Mouse (Mus musculus) left cerebral cortex, adult 2 months (tissue): ENCODE measurements around the gene 9130213A22Rik. TPM values are rescaled to one million over a fixed set of nuclear protein-coding genes. Genes with fewer than 3 reads are reported as not detected.
A peak's percentile ranks its signal among the peaks of the same experiment; 100 is the strongest.

Source experiments
- DNase-seq, 2 experiments: peaks; one replicate each; pipeline ENCODE4 v3.0.0; 2021 to 2022; ENCODE audit warnings: low spot score in 2 of 2, mixed read lengths in 1 of 2; ENCODE audit errors: extremely low spot score in 1 of 2
- H3K27ac ChIP-seq: fragments of 200-600 bp; 2 replicates; pipeline ENCODE4 v1.8.1; 2022
- H3K4me3 ChIP-seq: fragments of 200-600 bp; 2 replicates; pipeline ENCODE4 v1.8.1; 2022
- CTCF ChIP-seq: fragments of 200-600 bp; IDR thresholded peaks from 2 replicates; pipeline ENCODE4 v1.8.1; 2022; ENCODE audit warnings: antibody characterized with exemption, mild to moderate bottlenecking, moderate library complexity
- intact Hi-C: fragments of 180-260 bp; cut with DNase I; formaldehyde crosslinking; loops from one replicate; pipeline ENCODE4 v1.15.1; 2025
- total RNA-seq, 2 experiments: library from RNA; stranded (reverse); gene quantifications; 2 replicates each; pipeline ENCODE4 v1.2.3; 2021

9130213A22Rik gene
- total RNA-seq, 2 experiments from 2014 or later, result 1.3 to 1.4 TPM

DNA sequence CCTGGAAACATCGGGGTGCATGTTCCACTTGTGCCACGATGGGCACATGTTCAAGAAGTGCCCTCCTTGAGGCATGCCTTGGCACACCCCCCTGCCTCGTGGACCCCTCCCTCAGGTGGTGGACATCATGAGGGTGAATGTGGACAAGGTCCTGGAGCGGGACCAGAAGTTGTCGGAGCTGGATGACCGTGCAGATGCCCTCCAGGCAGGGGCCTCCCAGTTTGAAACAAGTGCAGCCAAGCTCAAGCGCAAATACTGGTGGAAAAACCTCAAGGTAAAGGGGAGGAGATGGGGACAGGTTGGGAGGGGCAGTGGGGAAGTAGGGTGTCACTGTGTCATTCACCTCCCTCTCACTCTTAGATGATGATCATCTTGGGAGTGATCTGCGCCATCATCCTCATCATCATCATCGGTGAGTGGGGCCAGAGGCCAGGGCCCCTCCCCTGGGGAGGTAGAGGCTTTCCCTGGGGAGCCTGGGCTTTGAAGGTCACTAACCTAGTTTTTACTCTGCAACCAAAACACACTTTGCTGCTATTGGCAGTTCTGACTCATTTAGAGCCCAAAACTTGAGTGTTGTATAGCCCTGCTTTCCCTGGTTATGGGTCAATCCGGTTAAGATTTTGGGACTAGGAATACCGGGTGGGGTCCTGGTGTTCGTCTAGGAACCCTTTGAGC lies 32.6 kb downstream of the 9130213A22Rik start:
- no peak for DNase-seq
- Histone ChIP-seq H3K4me3 (peak overlapping the region; percentile 98), H3K27ac (peak overlapping the region; percentile 100)
- TF ChIP-seq CTCF, result no peak
- intact Hi-C loops, result no loop called here

DNA sequence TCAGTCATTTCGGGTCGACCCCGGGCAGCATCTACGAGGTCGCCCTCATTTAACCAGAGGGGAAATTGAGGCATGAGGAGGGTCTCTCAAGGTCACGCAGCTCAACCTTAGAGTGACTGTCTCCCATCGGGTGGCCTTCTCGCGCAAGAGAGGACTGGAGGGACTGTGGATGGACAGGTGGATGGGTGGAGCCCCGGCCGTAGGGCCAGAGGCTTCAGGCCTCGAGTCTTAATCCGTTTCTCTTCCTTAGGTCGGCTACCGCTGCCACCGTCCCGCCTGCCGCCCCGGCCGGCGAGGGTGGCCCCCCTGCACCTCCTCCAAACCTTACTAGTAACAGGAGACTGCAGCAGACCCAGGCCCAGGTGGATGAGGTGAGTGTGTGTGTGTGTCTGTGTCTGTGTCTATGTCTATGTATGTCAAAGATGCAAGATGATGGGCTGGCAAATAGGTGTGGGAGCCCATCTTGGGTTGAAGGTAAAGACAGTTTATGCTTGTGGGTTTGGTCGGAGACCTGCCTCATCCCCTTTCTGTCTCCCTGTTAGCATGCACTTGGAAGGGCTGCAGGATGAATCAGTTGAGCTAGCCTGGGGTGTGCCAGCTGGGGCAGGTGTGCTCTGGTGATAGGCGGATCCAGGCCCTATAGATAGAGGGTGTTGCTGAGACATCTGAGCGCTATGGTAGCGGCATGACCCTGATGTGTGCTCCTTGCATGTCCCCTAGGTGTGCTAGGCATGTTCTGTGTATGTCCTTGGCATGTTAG lies 33.4 kb downstream of the 9130213A22Rik start:
- intact Hi-C loops, result loop anchor here (1.0 kb wide), 1 partner anchor 16 kb away; no protein-coding TSS in a partner anchor
- DNase-seq, result peak in 1 of 2 experiments; percentile 20
- Histone ChIP-seq H3K4me3 (peak overlapping the region; percentile 98), H3K27ac (peak overlapping the region; percentile 100)
- no peak for TF ChIP-seq CTCF

DNA sequence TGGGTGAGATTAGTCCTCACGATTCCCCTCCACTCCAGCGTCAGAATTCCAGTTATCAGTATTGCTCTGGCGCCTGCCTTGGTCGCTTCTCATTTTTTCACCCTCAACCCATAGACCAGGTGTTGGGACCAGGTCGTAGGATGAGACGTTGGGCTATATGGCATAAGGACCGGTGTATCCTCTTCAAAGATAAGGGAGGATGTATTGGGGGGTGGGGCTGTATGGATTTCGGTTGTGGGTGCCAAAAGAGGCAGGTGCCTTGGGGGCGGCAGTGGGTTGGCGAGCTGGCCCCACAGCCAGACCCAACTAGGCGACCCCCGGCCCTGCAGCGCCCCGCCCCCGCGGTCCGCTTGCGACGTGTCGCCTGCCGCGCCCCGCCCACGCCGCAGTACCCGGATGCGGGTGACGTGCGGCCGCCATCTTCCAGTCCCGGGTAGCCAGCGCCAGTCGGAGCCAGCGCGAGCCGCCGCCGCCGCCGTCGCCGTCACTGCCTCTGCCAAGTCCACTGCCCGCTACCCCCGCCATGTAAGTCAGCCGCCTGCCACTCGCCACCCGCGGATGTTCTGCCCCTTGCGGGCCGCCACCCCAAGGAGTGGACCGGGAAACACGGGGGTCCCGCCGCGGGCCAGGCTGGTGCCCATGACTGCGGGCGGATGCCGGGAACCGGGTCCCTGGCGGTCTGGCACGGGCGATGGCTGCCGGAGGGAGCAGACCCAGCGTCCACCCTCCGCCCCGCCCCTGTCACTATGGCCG lies 34.1 kb downstream of the 9130213A22Rik start, which contains the start of gene Vamp2:
TSS of gene Vamp2 (plus strand) at position 388 of the 753 bp plus-strand sequence.
- H3K27ac ChIP-seq, result peak within 1 kb of the TSS; percentile 100
- no peak for TF ChIP-seq CTCF
- intact Hi-C loops, result loop anchor here (1.0 kb wide), 1 partner anchor 15 kb away; no protein-coding TSS in a partner anchor
- peak within 1 kb of the TSS; percentile 98 for H3K4me3 ChIP-seq
- DNase-seq, result peak; percentile 95 to 96

DNA sequence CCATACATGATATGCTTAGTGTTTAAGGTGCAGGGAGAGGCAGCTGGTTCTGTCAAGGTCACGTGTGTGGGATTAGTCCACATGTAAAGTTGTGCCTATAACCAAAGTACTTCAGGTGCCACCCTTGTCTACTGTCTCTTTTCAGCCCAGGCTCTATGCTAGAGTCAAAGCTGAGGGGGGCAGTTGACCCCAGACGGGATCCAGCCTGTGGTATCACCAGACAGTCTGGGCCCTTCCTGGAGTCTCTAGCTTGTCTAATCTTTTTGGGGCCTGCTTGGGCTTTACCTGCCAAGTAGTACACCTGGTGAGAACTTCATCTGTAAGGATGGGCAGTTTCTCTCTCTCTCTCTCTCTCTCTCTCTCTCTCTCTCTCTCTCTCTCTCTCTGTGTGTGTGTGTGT lies 34.8 kb downstream of the 9130213A22Rik start:
- no peak for TF ChIP-seq CTCF
- peak overlapping the region; percentile 78 for H3K27ac ChIP-seq
- intact Hi-C loops, result no loop called here
- H3K4me3 ChIP-seq, result no peak overlapping the region
- DNase-seq, result no peak

DNA sequence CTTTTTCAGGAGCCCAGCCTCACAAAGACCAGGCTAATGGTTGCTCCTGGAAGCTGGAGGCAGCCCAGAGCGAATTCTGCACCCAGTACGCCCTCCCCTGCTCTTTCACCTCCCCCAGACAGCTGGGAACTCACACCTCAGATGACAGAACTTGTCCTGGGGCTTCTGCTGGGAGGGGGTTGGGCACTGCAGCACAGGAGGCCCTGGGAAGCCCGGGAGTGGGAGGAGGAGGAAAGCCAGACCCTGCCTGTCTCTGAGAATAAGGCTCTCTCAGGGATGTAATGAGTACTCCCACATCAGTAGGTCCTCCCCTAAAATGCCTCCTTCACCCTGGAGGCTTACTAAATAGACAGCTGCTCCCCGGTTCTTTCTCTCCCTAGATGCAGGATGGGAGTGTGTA lies 35.3 kb downstream of the 9130213A22Rik start:
- H3K27ac ChIP-seq, result peak overlapping the region; percentile 78
- peak; percentile 32 to 54 for DNase-seq
- TF ChIP-seq CTCF, result no peak
- H3K4me3 ChIP-seq, result no peak overlapping the region
- intact Hi-C loops, result no loop called here

DNA sequence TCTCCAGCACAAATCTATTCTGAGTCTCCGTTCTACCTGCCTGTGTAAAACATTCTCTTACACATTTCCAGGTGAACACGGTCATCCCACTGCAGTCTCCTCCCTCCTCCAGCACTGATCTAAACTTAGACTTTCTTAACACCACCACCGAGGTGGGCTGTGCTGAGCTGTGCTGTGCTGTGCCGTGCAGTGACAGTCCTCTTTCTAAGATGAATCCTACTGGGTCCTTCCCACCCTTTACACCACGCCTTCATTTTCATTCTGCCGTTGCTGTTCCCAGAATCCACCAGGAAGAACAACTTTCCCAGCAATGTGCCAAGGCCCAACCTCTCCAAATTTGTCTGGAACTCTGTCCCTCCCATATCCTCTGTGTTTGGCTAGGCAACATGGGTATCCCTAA lies 36.0 kb downstream of the 9130213A22Rik start:
- no peak for TF ChIP-seq CTCF
- no peak overlapping the region for H3K4me3 ChIP-seq
- DNase-seq, result peak in 1 of 2 experiments; percentile 57
- intact Hi-C loops, result no loop called here
- peak overlapping the region; percentile 78 for H3K27ac ChIP-seq

DNA sequence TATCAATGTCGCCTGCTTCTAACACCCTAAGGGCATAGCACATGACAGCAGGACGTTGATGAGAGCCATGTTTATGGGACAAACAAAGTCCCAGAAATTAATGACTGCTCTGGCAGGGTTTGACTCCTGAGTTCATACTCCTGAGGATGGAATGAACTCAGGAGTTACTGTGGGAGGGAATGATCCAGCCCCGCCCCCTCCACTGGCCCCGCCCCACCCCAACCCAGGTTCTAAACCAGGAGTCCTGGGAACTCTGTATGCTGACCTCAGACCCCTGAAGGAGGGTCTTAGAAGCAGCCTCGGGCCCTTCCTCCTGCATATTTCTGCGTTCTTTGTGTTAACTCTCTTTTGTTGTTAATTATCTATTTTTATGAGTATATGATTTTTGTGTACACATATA lies 36.8 kb downstream of the 9130213A22Rik start:
- no peak overlapping the region for H3K4me3 ChIP-seq
- intact Hi-C loops, result no loop called here

DNA sequence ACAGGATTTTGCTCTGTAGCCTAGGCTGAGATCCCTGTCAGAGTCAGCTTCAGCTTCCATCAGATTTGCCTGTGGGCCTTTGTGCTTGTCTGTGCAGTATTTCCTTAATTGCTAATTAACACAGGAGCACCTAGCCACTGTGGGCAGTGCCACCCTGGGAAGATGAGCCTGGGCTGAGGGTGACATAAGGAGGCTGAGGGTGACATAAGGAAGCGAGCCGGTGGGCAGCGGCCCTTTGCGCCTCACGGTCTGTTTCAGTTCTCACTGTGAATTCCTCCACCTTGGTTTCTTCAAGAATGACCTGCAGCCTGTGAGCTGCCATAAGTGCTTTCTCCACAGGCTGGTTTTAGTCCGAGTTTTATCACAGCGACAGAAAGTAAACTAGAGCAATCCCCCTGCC lies 40.8 kb downstream of the 9130213A22Rik start:
- no peak for TF ChIP-seq CTCF
- no peak overlapping the region for H3K4me3 ChIP-seq
- intact Hi-C loops, result no loop called here
- no peak overlapping the region for H3K27ac ChIP-seq
- DNase-seq, result no peak

More for the DNA sequence above, 36.8 kb downstream of the 9130213A22Rik start:
- H3K27ac ChIP-seq, result peak overlapping the region; percentile 78
- DNase-seq, result no peak
- no peak for TF ChIP-seq CTCF

DNA sequence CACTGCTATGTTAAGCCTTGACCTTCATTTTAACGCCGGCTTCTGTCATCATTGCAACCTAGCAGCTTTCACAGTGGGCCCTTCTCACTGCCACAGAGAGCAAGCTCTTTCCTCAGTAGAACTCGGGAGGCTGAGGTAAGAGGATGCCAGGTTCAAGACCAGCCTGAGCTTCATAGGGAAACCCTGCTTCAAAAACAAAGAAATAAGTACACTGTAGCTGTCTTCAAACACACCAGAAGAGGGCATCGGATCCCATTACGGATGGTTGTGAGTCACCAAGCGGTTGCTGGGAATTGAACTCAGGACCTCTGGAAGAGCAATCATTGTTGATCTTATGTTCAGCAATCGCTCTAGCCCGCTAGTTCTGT lies 41.5 kb downstream of the 9130213A22Rik start:
- intact Hi-C loops, result no loop called here
- Histone ChIP-seq H3K4me3 (no peak overlapping the region), H3K27ac (no peak overlapping the region)
- TF ChIP-seq CTCF, result no peak
- no peak for DNase-seq

DNA sequence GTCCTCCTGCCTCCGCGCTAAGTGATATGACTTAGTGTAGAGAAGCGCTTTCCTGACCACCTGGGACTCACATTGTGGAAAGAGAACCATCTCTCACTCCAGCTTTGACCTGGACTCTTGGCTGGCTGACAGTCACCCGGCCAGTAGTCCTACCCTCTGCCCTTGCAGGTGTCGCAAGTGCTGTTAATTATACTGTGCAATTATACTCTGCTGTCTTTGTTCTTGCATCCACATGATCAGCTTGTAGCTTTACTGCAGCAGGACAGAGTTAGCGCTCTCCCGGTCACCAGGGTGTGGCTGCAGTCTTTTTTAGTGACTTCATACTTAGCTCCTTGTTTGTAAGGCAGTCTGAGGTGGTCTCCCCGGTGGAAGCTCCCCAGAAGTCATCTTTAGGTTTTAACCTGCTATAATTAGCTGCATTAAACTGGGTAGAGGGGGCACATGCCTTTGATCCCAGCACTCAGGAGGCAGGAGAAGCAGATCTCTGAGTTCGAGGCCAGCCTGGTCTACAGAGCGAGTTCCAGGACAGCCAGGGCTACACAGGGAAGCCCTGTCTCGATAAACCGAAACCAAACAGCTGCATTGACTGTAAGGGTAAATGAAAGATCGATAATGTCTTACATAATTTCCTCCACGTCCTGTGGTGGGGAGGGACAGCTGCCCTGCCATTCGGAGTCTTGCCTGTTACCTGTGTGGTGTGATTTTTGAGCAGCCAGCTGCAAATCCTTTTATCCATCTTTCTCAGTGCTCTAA lies 42.1 kb downstream of the 9130213A22Rik start:
- Histone ChIP-seq H3K4me3 (no peak overlapping the region), H3K27ac (no peak overlapping the region)
- intact Hi-C loops, result no loop called here
- no peak for TF ChIP-seq CTCF
- no peak for DNase-seq

DNA sequence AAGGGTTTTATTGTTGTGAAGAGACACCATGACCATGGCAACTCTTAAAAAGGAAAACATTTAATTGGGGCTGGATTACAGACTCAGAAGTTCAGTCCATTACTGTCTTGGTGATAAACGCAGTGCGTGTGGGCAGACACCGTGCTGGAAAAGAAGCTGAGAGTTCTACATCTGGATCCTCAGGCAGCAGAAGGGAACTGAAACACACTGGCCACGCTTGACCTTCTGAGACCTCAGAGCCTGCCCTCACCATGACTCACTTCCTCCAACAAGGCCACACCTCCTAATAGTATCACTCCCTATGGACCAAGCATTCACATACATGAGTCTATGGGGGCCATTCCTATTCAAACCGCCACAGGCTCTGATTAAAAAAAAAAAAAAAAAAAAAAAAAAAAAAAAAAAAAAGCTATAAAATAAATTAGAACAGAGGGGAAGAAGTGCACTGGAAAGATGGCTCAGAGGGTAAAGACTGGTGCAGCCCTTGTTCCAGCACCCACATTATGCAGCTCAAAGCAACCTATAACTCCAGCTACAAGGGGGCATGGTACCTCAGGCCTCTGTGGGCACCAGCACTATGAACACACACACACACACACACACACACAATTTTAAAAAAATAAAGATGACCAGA lies 43.5 kb downstream of the 9130213A22Rik start:
- DNase-seq, result no peak
- intact Hi-C loops, result no loop called here
- Histone ChIP-seq H3K4me3 (no peak overlapping the region), H3K27ac (no peak overlapping the region)
- no peak for TF ChIP-seq CTCF
